Mouse (Mus musculus) gastrocnemius, postnatal 36 days (tissue): Measurements from ENCODE around the gene Pak6. TPM values are rescaled to one million over a fixed set of nuclear protein-coding genes. Genes with fewer than 3 reads are reported as not detected.

ENCODE experiments used
- total RNA-seq, 2 experiments: library from RNA; stranded (reverse); gene quantifications; 2 replicates each; pipeline ENCODE4 v1.2.3; 2021

Gene Pak6
- total RNA-seq, 2 experiments from 2014 or later, result 0.20 to 0.31 TPM

Other genes with a start within 250 kb of the Pak6 start
- 100 to 1,000 TPM; 122 to 131 TPM for gene Srp14, start 183.6 kb upstream of the Pak6 start, total RNA-seq
- gene Bmf, start 113.6 kb upstream of the Pak6 start, total RNA-seq, result 1 to 10 TPM; 2.9 to 6.0 TPM
- gene Bub1b, start 65.1 kb upstream of the Pak6 start, total RNA-seq, result 1 to 10 TPM; 1.0 to 1.4 TPM
- gene Ankrd63, start 40.7 kb downstream of the Pak6 start, total RNA-seq, result not detected
- gene Plcb2, start 65.1 kb downstream of the Pak6 start, total RNA-seq, result under 1 TPM; 0.26 to 0.52 TPM
- 1 to 10 TPM; 3.8 to 4.9 TPM for gene Inafm2, start 82.5 kb downstream of the Pak6 start, total RNA-seq
- gene Ccdc9b, start 99.4 kb downstream of the Pak6 start, total RNA-seq, result 10 to 100 TPM; 13.8 to 15.4 TPM
- gene Phgr1, start 109.5 kb downstream of the Pak6 start, total RNA-seq, result not detected
- not detected for gene Disp2, start 116.4 kb downstream of the Pak6 start, total RNA-seq
- gene Knstrn, start 150.7 kb downstream of the Pak6 start, total RNA-seq, result 1 to 10 TPM in 1 of 2 experiments, under 1 TPM in 1; 0.94 to 1.6 TPM
- 100 to 1,000 TPM in 1 of 2 experiments, 10 to 100 TPM in 1; 94.6 to 149 TPM for gene Ivd, start 198.7 kb downstream of the Pak6 start, total RNA-seq
- 1 to 10 TPM; 3.5 to 5.5 TPM for gene Bahd1, start 237.1 kb downstream of the Pak6 start, total RNA-seq